Mouse (Mus musculus): ENCODE data around the gene Hibadh.

Hibadh gene

GRCm38 (mm10) chr6:52577270-52577669, 62.9 kb downstream of the Hibadh start:
- Histone ChIP-seq H3K4me1 (replicated peaks; ENCODE audit: low read depth, low read length) (peaks cover 7% of the 10 kb centered on the region; the same call in 1 of the 2 replicates), H3K9me3 (ENCODE audit: low read length) (no peaks in the 10 kb centered on the region), H3K36me3 (ENCODE audit: insufficient read depth, low read length) (peaks cover 16% of the 10 kb centered on the region; the same call in 1 of the 2 replicates), H3K27me3 (ENCODE audit: insufficient read depth, low read length) (no peaks in the 10 kb centered on the region), H3K4me3 (replicated peaks; ENCODE audit: low read length) (no peak overlapping the region)
- no peak for TF ChIP-seq NANOG (IDR thresholded peaks at IDR 0.05; ENCODE audit: borderline replicate concordance, low read length)
- TF ChIP-seq POU5F1 (IDR thresholded peaks at IDR 0.05; ENCODE audit: borderline replicate concordance, low read length): no peak
- peak; percentile 29 for TF ChIP-seq CTCF (conservative IDR thresholded peaks at IDR 0.05; ENCODE audit: low read length)

GRCm38 (mm10) chr6:52568706-52569105, 71.5 kb downstream of the Hibadh start:
- TF ChIP-seq POU5F1 (IDR thresholded peaks at IDR 0.05; ENCODE audit: borderline replicate concordance, low read length) (no peak), NANOG (IDR thresholded peaks at IDR 0.05; ENCODE audit: borderline replicate concordance, low read length) (no peak), CTCF (conservative IDR thresholded peaks at IDR 0.05; ENCODE audit: low read length) (no peak)
- H3K9me3 ChIP-seq (ENCODE audit: low read length): no peaks in the 10 kb centered on the region
- no peaks in the 10 kb centered on the region for H3K27me3 ChIP-seq (ENCODE audit: insufficient read depth, low read length)
- H3K4me1 ChIP-seq (replicated peaks; ENCODE audit: low read depth, low read length): no peaks in the 10 kb centered on the region
- peaks cover 21% of the 10 kb centered on the region; the same call in 1 of the 2 replicates for H3K36me3 ChIP-seq (ENCODE audit: insufficient read depth, low read length)
- H3K4me3 ChIP-seq (replicated peaks; ENCODE audit: low read length): no peak overlapping the region

GRCm38 (mm10) chr6:52567327-52568299, 72.6 kb downstream of the Hibadh start:
- H3K27me3 ChIP-seq (ENCODE audit: insufficient read depth, low read length): no peaks in the 10 kb centered on the region
- no peak overlapping the region for H3K4me3 ChIP-seq (replicated peaks; ENCODE audit: low read length)
- peaks cover 4% of the 10 kb centered on the region; the same call in 1 of the 2 replicates for H3K4me1 ChIP-seq (replicated peaks; ENCODE audit: low read depth, low read length)
- H3K9me3 ChIP-seq (ENCODE audit: low read length): no peaks in the 10 kb centered on the region
- TF ChIP-seq POU5F1 (IDR thresholded peaks at IDR 0.05; ENCODE audit: borderline replicate concordance, low read length) (no peak), NANOG (IDR thresholded peaks at IDR 0.05; ENCODE audit: borderline replicate concordance, low read length) (no peak), CTCF (conservative IDR thresholded peaks at IDR 0.05; ENCODE audit: low read length) (no peak)
- peaks cover 10% of the 10 kb centered on the region; the same call in 1 of the 2 replicates for H3K36me3 ChIP-seq (ENCODE audit: insufficient read depth, low read length)

- Histone ChIP-seq H3K9me3 (ENCODE audit: low read length) (no peaks in the 10 kb centered on the region), H3K4me3 (replicated peaks; ENCODE audit: low read length) (no peak overlapping the region), H3K4me1 (replicated peaks; ENCODE audit: low read depth, low read length) (peaks cover 4% of the 10 kb centered on the region; the same call in 1 of the 2 replicates), H3K36me3 (ENCODE audit: insufficient read depth, low read length) (0 out of 2 replicates have a peak, but pooled peaks cover 4% of the 10 kb centered on the region), H3K27me3 (ENCODE audit: insufficient read depth, low read length) (no peaks in the 10 kb centered on the region)
- TF ChIP-seq CTCF (conservative IDR thresholded peaks at IDR 0.05; ENCODE audit: low read length): no peak
- no peak for TF ChIP-seq NANOG (IDR thresholded peaks at IDR 0.05; ENCODE audit: borderline replicate concordance, low read length)
- no peak for TF ChIP-seq POU5F1 (IDR thresholded peaks at IDR 0.05; ENCODE audit: borderline replicate concordance, low read length)
Measured at GRCm38 (mm10) chr6:52565210-52565609, 75.0 kb downstream of the Hibadh start.

- TF ChIP-seq CTCF (conservative IDR thresholded peaks at IDR 0.05; ENCODE audit: low read length): no peak
- no peak for TF ChIP-seq POU5F1 (IDR thresholded peaks at IDR 0.05; ENCODE audit: borderline replicate concordance, low read length)
- TF ChIP-seq NANOG (IDR thresholded peaks at IDR 0.05; ENCODE audit: borderline replicate concordance, low read length): no peak
- Histone ChIP-seq H3K36me3 (ENCODE audit: insufficient read depth, low read length) (peaks cover 5% of the 10 kb centered on the region), H3K4me1 (replicated peaks; ENCODE audit: low read depth, low read length) (peaks cover 4% of the 10 kb centered on the region; the same call in 1 of the 2 replicates), H3K4me3 (replicated peaks; ENCODE audit: low read length) (no peak overlapping the region), H3K9me3 (ENCODE audit: low read length) (no peaks in the 10 kb centered on the region), H3K27me3 (ENCODE audit: insufficient read depth, low read length) (no peaks in the 10 kb centered on the region)
Measured at GRCm38 (mm10) chr6:52562994-52563393, 77.2 kb downstream of the Hibadh start.

GRCm38 (mm10) chr6:52559041-52559440, 81.1 kb downstream of the Hibadh start:
- H3K4me1 ChIP-seq (replicated peaks; ENCODE audit: low read depth, low read length): peaks cover 4% of the 10 kb centered on the region; the same call in 1 of the 2 replicates
- no peak overlapping the region for H3K4me3 ChIP-seq (replicated peaks; ENCODE audit: low read length)
- TF ChIP-seq POU5F1 (IDR thresholded peaks at IDR 0.05; ENCODE audit: borderline replicate concordance, low read length) (no peak), NANOG (IDR thresholded peaks at IDR 0.05; ENCODE audit: borderline replicate concordance, low read length) (no peak), CTCF (conservative IDR thresholded peaks at IDR 0.05; ENCODE audit: low read length) (no peak)
- H3K36me3 ChIP-seq (ENCODE audit: insufficient read depth, low read length): peaks cover 20% of the 10 kb centered on the region
- H3K27me3 ChIP-seq (ENCODE audit: insufficient read depth, low read length): no peaks in the 10 kb centered on the region
- H3K9me3 ChIP-seq (ENCODE audit: low read length): no peaks in the 10 kb centered on the region

- H3K9me3 ChIP-seq (ENCODE audit: low read length): peaks cover 10% of the 10 kb centered on the region
- TF ChIP-seq CTCF (conservative IDR thresholded peaks at IDR 0.05; ENCODE audit: low read length) (no peak), NANOG (IDR thresholded peaks at IDR 0.05; ENCODE audit: borderline replicate concordance, low read length) (no peak), POU5F1 (IDR thresholded peaks at IDR 0.05; ENCODE audit: borderline replicate concordance, low read length) (no peak)
- H3K4me3 ChIP-seq (replicated peaks; ENCODE audit: low read length): no peak overlapping the region
- no peaks in the 10 kb centered on the region for H3K4me1 ChIP-seq (replicated peaks; ENCODE audit: low read depth, low read length)
- H3K27me3 ChIP-seq (ENCODE audit: insufficient read depth, low read length): no peaks in the 10 kb centered on the region
- H3K36me3 ChIP-seq (ENCODE audit: insufficient read depth, low read length): peaks cover 46% of the 10 kb centered on the region
Measured at GRCm38 (mm10) chr6:52544376-52544775, 95.8 kb downstream of the Hibadh start.

- Histone ChIP-seq H3K9me3 (ENCODE audit: low read length) (peaks cover 11% of the 10 kb centered on the region), H3K4me1 (replicated peaks; ENCODE audit: low read depth, low read length) (no peaks in the 10 kb centered on the region)
- TF ChIP-seq CTCF (conservative IDR thresholded peaks at IDR 0.05; ENCODE audit: low read length) (no peak), POU5F1 (IDR thresholded peaks at IDR 0.05; ENCODE audit: borderline replicate concordance, low read length) (no peak), NANOG (IDR thresholded peaks at IDR 0.05; ENCODE audit: borderline replicate concordance, low read length) (no peak)
Measured at GRCm38 (mm10) chr6:52542464-52542863, 97.7 kb downstream of the Hibadh start.

More at GRCm38 (mm10) chr6:52542464-52542863, 97.7 kb downstream of the Hibadh start:
- Histone ChIP-seq H3K27me3 (ENCODE audit: insufficient read depth, low read length) (no peaks in the 10 kb centered on the region), H3K4me3 (replicated peaks; ENCODE audit: low read length) (no peak overlapping the region), H3K36me3 (ENCODE audit: insufficient read depth, low read length) (peaks cover 29% of the 10 kb centered on the region)

Measured in E14TG2a.4 (cell line).